Mouse (Mus musculus) intestine, embryonic 14.5 days (tissue): ENCODE measurements around the gene Prdm2. TPM values are rescaled to one million over a fixed set of nuclear protein-coding genes. Genes with fewer than 3 reads are reported as not detected.

Source experiments
- ATAC-seq: fragments of 200-750 bp; cut with Nextera tagmentation; replicated peaks from 2 replicates; pipeline ENCODE4 v1.8.0; 2017; ENCODE audit warnings: low read depth, moderate number of reproducible peaks, moderate TSS enrichment, moderate library complexity; ENCODE audit not compliant: low FRiP score, low TSS enrichment
- DNase-seq: peaks from one replicate; pipeline ENCODE4 v3.0.0-alpha.2; 2018; ENCODE audit warnings: low spot score
- H3K27ac ChIP-seq: fragments of 300-500 bp; sonication (generic); 2 replicates; pipeline ENCODE4 v1.5.1; 2014; ENCODE audit warnings: low read depth, mild to moderate bottlenecking, control low read depth
- H3K27me3 ChIP-seq: fragments of 300-500 bp; sonication (generic); replicated peaks from 2 replicates; pipeline ENCODE4 v1.6.1; 2014; ENCODE audit warnings: low read length, control low read depth; ENCODE audit not compliant: control insufficient read depth, insufficient read depth
- H3K36me3 ChIP-seq: fragments of 300-500 bp; sonication (generic); 2 replicates; pipeline ENCODE4 v1.6.1; 2014; ENCODE audit warnings: low read length, control low read depth; ENCODE audit not compliant: control insufficient read depth, insufficient read depth
- H3K4me1 ChIP-seq: fragments of 300-500 bp; sonication (generic); replicated peaks from 2 replicates; pipeline ENCODE4 v1.6.1; 2014; ENCODE audit warnings: low read length, control low read depth, mixed read lengths; ENCODE audit not compliant: control insufficient read depth, insufficient read depth
- H3K4me2 ChIP-seq: fragments of 300-500 bp; sonication (generic); 2 replicates; pipeline ENCODE4 v1.6.1; 2014; ENCODE audit warnings: low read length
- H3K4me3 ChIP-seq: fragments of 300-500 bp; sonication (generic); 2 replicates; pipeline ENCODE4 v1.5.1; 2014; ENCODE audit warnings: low read depth, low read length, control low read depth, mixed read lengths
- H3K9ac ChIP-seq: fragments of 300-500 bp; sonication (generic); 2 replicates; pipeline ENCODE4 v1.6.1; 2014; ENCODE audit warnings: mild to moderate bottlenecking, low read length
- H3K9me3 ChIP-seq: fragments of 300-500 bp; sonication (generic); 2 replicates; pipeline ENCODE4 v1.6.1; 2016; ENCODE audit warnings: low read length, control low read depth; ENCODE audit not compliant: control insufficient read depth
- WGBS: fragments of 180-500 bp; shearing (Covaris S2); extraction: QIAGEN DNeasy Blood & Tissue Kit; methylation state at CpG from one replicate; pipeline ENCODE4 v1.1.7; 2014; 5-methylcytosine and 5-hydroxymethylcytosine counted together
- polyA plus RNA-seq: library from polyadenylated mRNA; unstranded; fragments of >200 nt; fragmentation: Nextera tagmentation; extraction: Ambion mirVana; gene quantifications from 2 replicates; pipeline ENCODE4 v1.2.1, GENCODE M21; 2014

Prdm2 gene
- polyA plus RNA-seq, 1 experiment from 2014 or later, result 12.4 TPM

- WGBS, result 87% methylated on average over 2 of the region's 2 CpGs
- no peak for DNase-seq
These were observed 6.1 kb upstream of the Prdm2 start for GRCm38 (mm10) chr4:143218858-143219257.

GRCm38 (mm10) chr4:143217189-143217588 is 4.4 kb upstream of the Prdm2 start:
- peaks cover 5% of the 10 kb centered on the region for H3K4me1 ChIP-seq
- no peak for DNase-seq
- no peak overlapping the region for H3K4me3 ChIP-seq
- H3K9me3 ChIP-seq, result no peaks in the 10 kb centered on the region
- 78% methylated on average over 7 of the region's 7 CpGs for WGBS
- no peak overlapping the region for H3K4me2 ChIP-seq
- no peaks in the 10 kb centered on the region for H3K36me3 ChIP-seq
- H3K27me3 ChIP-seq, result no peaks in the 10 kb centered on the region
- no peak for ATAC-seq
- H3K27ac ChIP-seq, result no peak overlapping the region
- no peak overlapping the region for H3K9ac ChIP-seq

More at GRCm38 (mm10) chr4:143218858-143219257, 6.1 kb upstream of the Prdm2 start:
- no peak overlapping the region for H3K27ac ChIP-seq
- no peak overlapping the region for H3K4me2 ChIP-seq
- no peaks in the 10 kb centered on the region for H3K4me1 ChIP-seq
- no peak for ATAC-seq
- no peaks in the 10 kb centered on the region for H3K27me3 ChIP-seq
- H3K36me3 ChIP-seq, result no peaks in the 10 kb centered on the region
- no peak overlapping the region for H3K4me3 ChIP-seq
- H3K9ac ChIP-seq, result no peak overlapping the region
- H3K9me3 ChIP-seq, result no peaks in the 10 kb centered on the region

GRCm38 (mm10) chr4:143214221-143214797 is 1.5 kb upstream of the Prdm2 start:
- no peak overlapping the region for H3K27ac ChIP-seq
- no peak overlapping the region for H3K4me3 ChIP-seq
- no peak overlapping the region for H3K4me2 ChIP-seq
- DNase-seq (no peak), ATAC-seq (no peak)
- no peaks in the 10 kb centered on the region for H3K9me3 ChIP-seq
- H3K36me3 ChIP-seq, result no peaks in the 10 kb centered on the region
- WGBS, result 85% methylated on average over 3 of the region's 3 CpGs
- H3K9ac ChIP-seq, result no peak overlapping the region
- H3K27me3 ChIP-seq, result no peaks in the 10 kb centered on the region
- peaks cover 8% of the 10 kb centered on the region for H3K4me1 ChIP-seq

DNA sequence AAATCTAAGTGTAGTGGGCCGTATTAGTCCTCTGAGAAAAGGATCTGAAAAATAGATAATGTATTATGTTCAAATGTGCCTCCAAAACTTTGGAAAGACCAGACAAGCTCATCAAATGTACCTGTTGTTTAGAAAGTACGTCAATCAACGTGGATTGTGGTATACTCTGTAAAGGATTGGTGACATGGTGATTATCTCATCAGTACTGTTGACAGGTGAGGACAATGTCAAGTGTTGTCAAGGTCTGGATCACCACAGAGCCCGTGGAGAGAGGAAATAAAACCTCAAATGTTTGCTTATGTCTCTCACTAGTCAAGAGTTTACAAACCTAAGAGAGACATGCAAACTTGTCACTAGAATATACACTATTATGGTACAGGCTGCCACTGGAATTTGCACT is 776 bp upstream of the Prdm2 start:
- Histone ChIP-seq H3K9ac (no peak overlapping the region), H3K4me1 (peaks cover 8% of the 10 kb centered on the region), H3K4me2 (no peak overlapping the region), H3K4me3 (no peak overlapping the region), H3K9me3 (no peaks in the 10 kb centered on the region), H3K27ac (no peak overlapping the region), H3K27me3 (no peaks in the 10 kb centered on the region), H3K36me3 (no peaks in the 10 kb centered on the region)
- ATAC-seq, result no peak
- 77% methylated on average over 4 of the region's 4 CpGs for WGBS
- no peak for DNase-seq

GRCm38 (mm10) chr4:143213175-143213479 is 332 bp upstream of the Prdm2 start:
- DNase-seq, result no peak
- WGBS, result 100% methylated on average over 3 of the region's 3 CpGs
- Histone ChIP-seq H3K27ac (peak overlapping the region; percentile 87; the same call in 1 of the 2 replicates), H3K4me3 (peak overlapping the region; percentile 78; the same call in 1 of the 2 replicates), H3K4me2 (peak overlapping the region; percentile 97), H3K9me3 (no peaks in the 10 kb centered on the region), H3K4me1 (peaks cover 8% of the 10 kb centered on the region), H3K27me3 (no peaks in the 10 kb centered on the region), H3K36me3 (no peaks in the 10 kb centered on the region), H3K9ac (no peak overlapping the region)
- ATAC-seq, result no peak

GRCm38 (mm10) chr4:143211584-143212340 is 1.0 kb downstream of the Prdm2 start:
- H3K9ac ChIP-seq, result peak overlapping the region; percentile 90
- H3K4me2 ChIP-seq, result peak overlapping the region; percentile 97
- H3K27ac ChIP-seq, result peak overlapping the region; percentile 87
- no peaks in the 10 kb centered on the region for H3K36me3 ChIP-seq
- peak; percentile 78 for DNase-seq
- no peaks in the 10 kb centered on the region for H3K27me3 ChIP-seq
- H3K4me3 ChIP-seq, result peak overlapping the region; percentile 78
- H3K9me3 ChIP-seq, result no peaks in the 10 kb centered on the region
- 7% methylated on average over 43 of the region's 43 CpGs for WGBS
- H3K4me1 ChIP-seq, result peaks cover 8% of the 10 kb centered on the region
- peak; percentile 29 for ATAC-seq

GRCm38 (mm10) chr4:143209997-143210396 is 2.8 kb downstream of the Prdm2 start:
- no peaks in the 10 kb centered on the region for H3K27me3 ChIP-seq
- no peaks in the 10 kb centered on the region for H3K36me3 ChIP-seq
- no peaks in the 10 kb centered on the region for H3K9me3 ChIP-seq
- WGBS, result 91% methylated on average over 2 of the region's 2 CpGs
- H3K27ac ChIP-seq, result no peak overlapping the region
- ATAC-seq (no peak), DNase-seq (no peak)
- no peak overlapping the region for H3K4me2 ChIP-seq
- peaks cover 8% of the 10 kb centered on the region for H3K4me1 ChIP-seq
- H3K9ac ChIP-seq, result no peak overlapping the region
- no peak overlapping the region for H3K4me3 ChIP-seq

DNA sequence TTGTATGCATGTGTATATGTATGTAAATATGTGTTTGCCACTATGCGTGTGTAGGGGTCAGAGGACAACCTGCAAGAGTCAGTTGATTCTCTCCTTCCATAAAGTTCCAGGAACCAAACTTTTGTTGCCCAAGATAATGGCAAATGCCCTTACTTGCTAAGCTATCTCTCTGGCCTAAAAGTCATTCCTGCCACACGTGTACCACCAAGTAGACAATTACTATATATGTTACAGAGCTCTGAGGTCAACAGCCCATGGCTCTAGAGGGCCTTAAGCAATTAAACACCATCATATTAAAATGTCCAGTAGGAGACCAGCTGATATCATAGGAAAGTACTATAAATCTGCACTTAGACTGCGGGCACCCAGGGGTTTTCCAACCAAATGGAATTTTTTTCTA is 10.1 kb downstream of the Prdm2 start:
- H3K4me1 ChIP-seq, result no peaks in the 10 kb centered on the region
- DNase-seq, result peak; percentile 16
- H3K36me3 ChIP-seq, result no peaks in the 10 kb centered on the region
- H3K4me3 ChIP-seq, result no peak overlapping the region
- WGBS, result 77% methylated on average over 3 of the region's 3 CpGs
- H3K4me2 ChIP-seq, result no peak overlapping the region
- no peak for ATAC-seq
- H3K27me3 ChIP-seq, result no peaks in the 10 kb centered on the region
- no peak overlapping the region for H3K27ac ChIP-seq
- no peaks in the 10 kb centered on the region for H3K9me3 ChIP-seq
- H3K9ac ChIP-seq, result no peak overlapping the region

- H3K9ac ChIP-seq, result no peak overlapping the region
- 70% methylated on average over 3 of the region's 3 CpGs for WGBS
- no peaks in the 10 kb centered on the region for H3K4me1 ChIP-seq
- ATAC-seq (no peak), DNase-seq (peak; percentile 38)
- H3K4me3 ChIP-seq, result no peak overlapping the region
- H3K9me3 ChIP-seq, result no peaks in the 10 kb centered on the region
- no peaks in the 10 kb centered on the region for H3K36me3 ChIP-seq
- H3K4me2 ChIP-seq, result no peak overlapping the region
- no peaks in the 10 kb centered on the region for H3K27me3 ChIP-seq
- H3K27ac ChIP-seq, result no peak overlapping the region
These were observed 14.4 kb downstream of the Prdm2 start for GRCm38 (mm10) chr4:143198371-143198770.
